Mouse (Mus musculus): ENCODE results near the gene Sit1. TPM values are rescaled to one million over a fixed set of nuclear protein-coding genes. Genes with fewer than 3 reads are reported as not detected.

Gene Sit1
- not detected for total RNA-seq (2021)
- long read RNA-seq, experiment 1, result 0 reads
- long read RNA-seq, experiment 2, result 0 reads

DNA sequence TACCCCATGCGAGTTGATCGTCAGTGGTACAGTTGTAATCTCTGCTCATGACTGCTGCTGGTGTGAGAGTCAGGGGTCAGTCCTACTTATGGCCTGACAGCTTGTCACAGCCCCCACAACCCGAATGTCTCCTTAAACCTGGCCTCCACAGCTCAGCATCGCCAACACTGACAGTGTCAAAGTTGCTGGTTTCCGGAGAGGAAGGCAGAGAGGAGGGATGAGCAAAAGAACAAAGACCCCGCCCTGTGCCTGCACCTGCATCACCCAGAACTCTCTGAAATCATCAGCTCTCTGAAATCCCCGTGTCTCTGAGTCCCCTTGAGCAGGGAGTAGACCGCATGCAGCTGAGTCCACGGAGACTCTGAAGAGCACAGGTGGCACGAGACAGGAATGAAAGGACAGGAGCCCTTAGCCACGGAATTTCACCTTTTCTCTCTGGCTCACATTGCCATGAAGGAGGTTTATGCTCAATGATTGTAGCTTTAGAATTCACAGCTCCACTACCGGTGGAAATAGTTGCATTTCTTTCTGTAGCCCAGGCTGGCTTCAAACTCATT is at the start of gene Sit1:
Gene Sit1 (minus strand): TSS at position 200 of the 557 bp plus-strand sequence.
- DNase-seq (ENCODE audit: low spot score in 2 of 2), result no peak

GRCm38 (mm10) chr4:43533270-43533669 is 49.7 kb upstream of the Sit1 start:
- DNase-seq (ENCODE audit: low spot score in 2 of 2), result no peak

- peak; percentile 54 to 65 for DNase-seq (ENCODE audit: low spot score in 2 of 2)
Observed at GRCm38 (mm10) chr4:43530581-43530980, 47.0 kb upstream of the Sit1 start.

GRCm38 (mm10) chr4:43530081-43530501 is 46.6 kb upstream of the Sit1 start:
- no peak for DNase-seq (ENCODE audit: low spot score in 2 of 2)

DNA sequence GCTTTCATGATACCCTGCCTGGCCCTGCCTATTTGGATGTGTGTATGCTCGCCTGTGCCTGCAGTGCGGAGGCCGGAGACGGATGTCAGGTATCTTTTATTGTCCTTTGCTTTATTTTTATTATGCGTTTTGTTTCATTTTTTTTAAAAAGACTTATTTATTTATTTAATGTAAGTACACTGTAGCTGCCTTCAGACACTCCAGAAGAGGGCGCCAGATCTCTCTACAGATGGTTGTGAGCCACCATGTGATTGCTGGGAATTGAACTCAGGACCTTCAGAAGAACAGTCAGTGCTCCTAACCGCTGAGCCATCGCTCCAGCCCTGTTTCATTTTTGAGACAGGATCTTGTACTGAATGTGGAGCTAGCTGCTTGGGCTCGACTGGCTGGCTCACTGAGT is 45.0 kb upstream of the Sit1 start:
- no peak for DNase-seq (ENCODE audit: low spot score in 2 of 2)

DNA sequence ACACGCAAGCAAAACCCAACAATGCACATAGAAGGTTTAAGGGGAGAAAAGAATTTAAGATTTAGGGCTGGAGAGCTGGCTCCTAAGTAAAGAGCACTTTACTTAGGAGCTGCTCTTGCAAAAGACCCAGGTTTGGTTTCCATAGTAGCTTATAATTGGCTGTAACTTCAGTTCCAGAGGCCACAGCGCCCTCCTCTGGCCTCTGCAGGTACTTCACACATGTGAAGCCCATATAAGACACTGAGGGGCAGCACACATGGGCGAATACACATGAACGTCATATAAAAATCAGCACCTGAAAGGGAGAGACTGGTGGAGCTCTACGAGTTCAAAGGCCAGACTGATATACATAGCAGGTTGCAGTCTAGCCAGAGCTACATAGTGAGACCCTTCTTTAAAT is 44.3 kb upstream of the Sit1 start:
- no peak for DNase-seq (ENCODE audit: low spot score in 2 of 2)

GRCm38 (mm10) chr4:43519956-43520355 is 36.4 kb upstream of the Sit1 start:
- peak; percentile 86 to 90 for DNase-seq (ENCODE audit: low spot score in 2 of 2)

- DNase-seq (ENCODE audit: low spot score in 2 of 2), result no peak
Observed at GRCm38 (mm10) chr4:43519551-43519950, 36.0 kb upstream of the Sit1 start.

DNA sequence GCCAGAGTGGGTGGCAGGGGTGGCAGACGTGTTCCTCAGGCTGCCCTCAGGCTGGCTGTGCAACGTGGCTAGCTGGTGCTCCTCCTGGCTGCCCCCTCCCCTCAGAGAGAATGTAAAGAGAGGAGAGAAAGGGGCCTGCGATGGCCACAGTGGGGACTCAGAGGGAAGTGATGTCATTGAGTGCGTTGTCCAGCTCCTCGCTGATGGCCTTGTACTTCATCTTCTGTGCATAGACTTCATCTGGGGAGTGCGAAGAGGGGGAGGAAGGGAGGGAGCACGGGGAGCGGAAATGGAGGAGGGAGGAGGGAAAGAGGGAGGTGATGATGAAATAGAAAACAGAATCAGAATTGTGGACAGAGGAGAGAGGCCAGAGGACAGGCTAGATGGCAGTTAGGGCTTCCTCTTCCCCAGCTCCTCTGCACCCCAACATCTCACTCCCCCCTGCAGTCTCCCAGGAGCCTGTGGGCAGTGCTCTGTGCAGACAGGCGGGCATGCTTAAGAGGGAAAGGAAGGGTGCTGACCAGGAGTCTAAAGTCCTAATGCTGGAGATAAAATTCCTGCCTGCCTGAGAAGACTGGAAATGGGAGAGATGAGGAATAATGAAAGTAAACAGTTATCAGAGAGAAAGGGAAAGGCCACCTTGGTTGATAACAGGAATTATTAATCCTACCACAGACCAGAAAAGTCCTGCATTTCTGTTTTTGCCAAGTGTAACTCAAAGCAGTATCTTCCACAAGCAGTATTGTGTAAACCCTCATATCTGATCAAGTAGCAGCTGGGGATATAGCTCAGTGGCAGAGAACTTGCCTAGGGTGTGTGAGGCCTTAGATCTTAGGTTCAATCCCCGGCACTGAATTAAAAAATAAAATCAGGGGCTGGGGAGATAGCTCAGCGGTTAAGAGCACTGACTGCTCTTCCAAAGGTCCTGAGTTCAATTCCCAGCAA is 32.5 kb upstream of the Sit1 start:
- DNase-seq (ENCODE audit: low spot score in 2 of 2), result no peak

- no peak for DNase-seq (ENCODE audit: low spot score in 2 of 2)
Observed at GRCm38 (mm10) chr4:43513791-43514190, 30.3 kb upstream of the Sit1 start.

- no peak for DNase-seq (ENCODE audit: low spot score in 2 of 2)
Observed at GRCm38 (mm10) chr4:43513300-43513699, 29.8 kb upstream of the Sit1 start.

- no peak for DNase-seq (ENCODE audit: low spot score in 2 of 2)
Observed at GRCm38 (mm10) chr4:43512653-43513052, 29.1 kb upstream of the Sit1 start.

DNA sequence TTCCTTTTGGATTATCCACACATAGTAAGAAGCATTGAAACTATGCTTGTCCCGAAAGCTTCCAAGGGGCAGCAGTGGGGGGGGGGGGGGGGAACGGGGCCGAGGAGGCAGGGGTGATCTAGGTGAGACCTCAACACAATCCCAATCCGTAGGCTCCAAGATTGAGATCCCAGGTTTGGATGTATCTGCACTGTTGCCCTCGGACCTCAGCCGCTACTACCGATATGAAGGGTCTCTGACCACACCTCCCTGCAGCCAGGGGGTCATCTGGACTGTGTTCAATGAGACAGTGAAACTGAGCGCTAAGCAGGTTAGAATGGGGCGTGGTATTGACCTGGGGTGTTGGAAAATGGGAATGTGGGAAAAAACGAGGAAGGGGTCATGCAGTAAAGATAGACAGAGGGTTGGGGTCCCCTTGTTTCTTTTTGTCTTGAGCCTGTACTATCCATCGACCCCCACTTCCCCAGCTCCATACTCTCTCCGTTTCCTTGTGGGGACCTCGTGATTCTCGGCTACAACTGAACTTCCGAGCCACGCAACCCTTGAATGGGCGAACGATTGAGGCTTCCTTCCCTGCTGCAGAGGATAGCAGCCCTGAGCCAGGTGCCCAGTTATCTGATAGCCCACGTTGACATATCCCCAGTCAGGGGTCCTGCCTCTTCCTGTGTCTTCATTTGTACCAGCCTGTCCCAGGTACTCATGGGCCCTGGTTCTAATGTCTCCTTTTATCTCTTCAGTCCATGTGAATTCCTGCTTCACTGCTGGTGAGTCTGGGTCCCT is 28.3 kb upstream of the Sit1 start:
- DNase-seq (ENCODE audit: low spot score in 2 of 2), result no peak

DNA sequence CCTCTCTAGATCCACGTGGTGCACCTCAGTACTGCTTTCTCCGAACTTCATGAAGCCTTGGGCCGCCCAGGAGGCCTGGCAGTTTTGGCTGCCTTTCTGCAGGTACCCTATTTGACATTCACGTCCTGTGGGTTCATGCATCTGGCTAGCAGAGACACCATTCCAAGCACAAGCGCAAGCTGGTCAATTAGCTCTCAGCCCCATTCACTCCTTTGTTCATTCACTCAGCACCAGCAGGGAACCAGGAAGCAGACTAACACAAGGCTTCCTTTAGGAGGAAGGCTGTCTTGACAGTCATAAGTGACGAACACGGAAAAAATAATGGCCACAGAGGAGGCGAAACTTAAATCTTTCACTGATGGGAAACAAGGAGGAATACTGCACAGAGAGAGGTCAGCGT is 25.6 kb upstream of the Sit1 start:
- DNase-seq (ENCODE audit: low spot score in 2 of 2), result no peak

- no peak for DNase-seq (ENCODE audit: low spot score in 2 of 2)
Observed at GRCm38 (mm10) chr4:43508666-43508997, 25.1 kb upstream of the Sit1 start.

GRCm38 (mm10) chr4:43507938-43508665 is 24.6 kb upstream of the Sit1 start:
- no peak for DNase-seq (ENCODE audit: low spot score in 2 of 2)

- DNase-seq (ENCODE audit: low spot score in 2 of 2), result no peak
Observed at GRCm38 (mm10) chr4:43506536-43507185, 23.1 kb upstream of the Sit1 start, which contains the start of gene Car9. Gene Car9, plus strand, starts transcription at chr4:43506966.

DNA sequence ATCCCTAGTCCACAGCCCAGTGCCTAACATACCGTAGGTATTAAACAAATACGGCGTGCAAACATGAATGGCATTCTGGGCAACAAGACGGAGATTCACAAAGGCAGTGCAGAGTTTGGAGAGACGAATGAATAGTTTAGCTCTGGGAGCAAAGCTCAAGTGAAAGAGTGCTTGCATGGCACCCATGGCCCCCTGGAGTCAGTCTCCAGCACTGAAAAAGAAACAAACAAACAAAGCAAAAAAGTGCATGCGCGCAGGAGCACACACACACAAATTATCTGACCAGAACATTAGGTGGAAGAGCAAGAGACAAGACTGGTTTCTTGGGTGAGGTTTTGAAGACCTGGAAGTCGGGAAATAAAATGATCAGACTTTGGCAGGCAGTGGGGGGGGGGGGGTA is 22.5 kb upstream of the Sit1 start:
- no peak for DNase-seq (ENCODE audit: low spot score in 2 of 2)

DNA sequence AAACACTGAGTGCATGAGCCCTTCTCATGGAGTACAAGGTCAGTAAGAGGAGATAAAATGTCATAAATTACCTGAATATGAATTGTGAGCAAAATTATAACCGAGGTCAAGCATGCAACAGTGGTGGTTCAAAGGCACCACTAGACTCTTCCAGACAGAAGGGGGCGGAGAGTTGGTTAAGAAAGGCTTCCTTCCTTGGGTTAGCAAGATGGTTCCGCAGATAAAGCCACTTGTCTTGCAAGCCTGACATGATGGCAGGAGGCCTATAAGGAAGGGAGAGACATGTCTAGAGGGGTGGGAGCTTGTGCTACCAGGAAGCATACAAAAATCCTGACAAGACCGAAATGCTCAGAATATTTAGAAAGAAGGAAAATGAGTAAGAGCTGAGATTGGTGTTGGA is 20.7 kb upstream of the Sit1 start:
- no peak for DNase-seq (ENCODE audit: low spot score in 2 of 2)

GRCm38 (mm10) chr4:43503506-43503905 is 20.0 kb upstream of the Sit1 start:
- DNase-seq (ENCODE audit: low spot score in 2 of 2), result no peak

GRCm38 (mm10) chr4:43503041-43503440 is 19.5 kb upstream of the Sit1 start:
- DNase-seq (ENCODE audit: low spot score in 2 of 2), result no peak

All from layer of hippocampus, postnatal 14 days (tissue).